Mouse (Mus musculus): ENCODE measurements around the gene Hectd2. TPM values are rescaled to one million over a fixed set of nuclear protein-coding genes. Genes with fewer than 3 reads are reported as not detected.

Hectd2 gene
- polyA plus RNA-seq, 1 experiment from 2014 or later: 1.4 TPM

DNA sequence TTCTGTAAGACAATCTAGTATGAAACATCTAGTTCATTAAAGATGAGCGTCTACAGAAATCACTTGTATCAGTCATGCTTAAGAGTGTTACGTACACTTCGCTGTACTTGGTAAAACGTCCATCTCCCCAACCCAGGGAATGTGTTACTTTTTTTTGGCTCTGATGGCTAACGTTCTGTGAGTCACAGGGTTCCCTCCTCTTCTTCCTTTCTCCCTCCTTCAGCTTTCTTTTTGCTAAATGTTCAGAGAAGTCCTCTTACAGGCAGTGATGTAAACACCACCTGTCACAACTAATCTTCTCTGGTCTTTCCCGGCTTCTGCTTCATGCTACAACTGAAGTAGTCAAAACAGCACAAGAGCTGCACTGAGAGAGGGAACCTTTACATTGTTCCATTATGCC is 20.7 kb downstream of the Hectd2 start:
- Histone ChIP-seq H3K9ac (ENCODE audit: low read length) (no peak overlapping the region), H3K4me2 (replicated peaks; ENCODE audit: low read depth) (no peak overlapping the region), H3K4me1 (replicated peaks; ENCODE audit: control insufficient read depth, insufficient read depth) (no peaks in the 10 kb centered on the region), H3K27me3 (ENCODE audit: control insufficient read depth, insufficient read depth, low read length) (no peaks in the 10 kb centered on the region), H3K4me3 (ENCODE audit: low read depth, low read length) (no peak overlapping the region), H3K36me3 (ENCODE audit: control insufficient read depth, insufficient read depth, low read length) (no peaks in the 10 kb centered on the region), H3K9me3 (ENCODE audit: control insufficient read depth, low read length) (no peaks in the 10 kb centered on the region), H3K27ac (replicated peaks) (no peak overlapping the region)
- DNase-seq (ENCODE audit: low spot score) (no peak), ATAC-seq (ENCODE audit: low FRiP score, low TSS enrichment) (no peak)
- no peak for TF ChIP-seq CTCF (IDR thresholded peaks at IDR 0.05; ENCODE audit: low read depth)
- TF ChIP-seq EP300 (optimal IDR thresholded peaks at IDR 0.05): no peak
- 78% methylated on average over 6 of the region's 6 CpGs for WGBS

DNA sequence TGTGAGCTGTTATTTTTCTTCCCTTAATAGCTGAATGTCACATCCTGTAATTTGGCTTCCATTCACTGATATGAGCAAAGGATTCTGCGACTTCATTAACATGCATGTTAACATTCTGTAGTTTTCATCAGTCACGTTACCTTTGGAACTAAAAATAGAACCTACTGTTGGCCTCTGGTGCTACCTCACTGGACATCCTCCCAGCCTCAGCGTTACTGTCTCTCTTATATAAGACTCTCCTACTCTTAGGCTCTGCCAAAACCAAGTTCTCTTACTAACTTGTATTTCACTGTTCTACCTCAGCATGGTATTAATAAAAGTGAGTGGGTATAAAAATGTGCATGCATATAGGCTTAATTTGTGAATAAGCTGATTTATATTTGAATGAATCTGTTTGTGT is 26.4 kb downstream of the Hectd2 start:
- no peaks in the 10 kb centered on the region for H3K4me1 ChIP-seq (replicated peaks; ENCODE audit: control insufficient read depth, insufficient read depth)
- H3K36me3 ChIP-seq (ENCODE audit: control insufficient read depth, insufficient read depth, low read length): no peaks in the 10 kb centered on the region
- no peak overlapping the region for H3K4me2 ChIP-seq (replicated peaks; ENCODE audit: low read depth)
- H3K9ac ChIP-seq (ENCODE audit: low read length): no peak overlapping the region
- H3K27me3 ChIP-seq (ENCODE audit: control insufficient read depth, insufficient read depth, low read length): no peaks in the 10 kb centered on the region
- no peak for TF ChIP-seq EP300 (optimal IDR thresholded peaks at IDR 0.05)
- TF ChIP-seq CTCF (IDR thresholded peaks at IDR 0.05; ENCODE audit: low read depth): no peak
- H3K9me3 ChIP-seq (ENCODE audit: control insufficient read depth, low read length): no peaks in the 10 kb centered on the region
- DNase-seq (ENCODE audit: low spot score) (no peak), ATAC-seq (ENCODE audit: low FRiP score, low TSS enrichment) (no peak)
- no peak overlapping the region for H3K4me3 ChIP-seq (ENCODE audit: low read depth, low read length)
- 59% methylated on average over 3 of the region's 3 CpGs for WGBS
- H3K27ac ChIP-seq (replicated peaks): no peak overlapping the region

DNA sequence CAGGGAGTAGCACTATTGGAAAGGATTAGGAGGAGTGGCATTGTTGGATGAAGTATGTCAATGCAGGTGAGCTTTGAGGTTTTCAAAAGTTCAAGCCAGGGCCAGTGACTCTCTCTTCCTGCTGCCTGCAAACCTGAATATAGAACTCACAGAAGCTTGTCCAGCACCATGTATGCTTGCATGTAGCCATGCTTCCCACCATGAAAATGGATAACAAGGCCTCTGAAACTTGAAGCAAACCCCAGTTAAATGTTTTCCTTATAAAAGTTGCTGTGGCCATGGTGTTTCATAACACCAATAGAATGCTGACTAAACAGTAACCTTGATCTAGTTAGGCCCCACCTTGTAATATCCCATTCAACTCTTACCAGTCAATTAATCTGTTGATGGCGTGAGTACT is 27.7 kb downstream of the Hectd2 start:
- TF ChIP-seq CTCF (IDR thresholded peaks at IDR 0.05; ENCODE audit: low read depth): no peak
- TF ChIP-seq EP300 (optimal IDR thresholded peaks at IDR 0.05): no peak
- Histone ChIP-seq H3K36me3 (ENCODE audit: control insufficient read depth, insufficient read depth, low read length) (no peaks in the 10 kb centered on the region), H3K9ac (ENCODE audit: low read length) (no peak overlapping the region), H3K27me3 (ENCODE audit: control insufficient read depth, insufficient read depth, low read length) (no peaks in the 10 kb centered on the region), H3K4me3 (ENCODE audit: low read depth, low read length) (no peak overlapping the region), H3K9me3 (ENCODE audit: control insufficient read depth, low read length) (no peaks in the 10 kb centered on the region), H3K4me1 (replicated peaks; ENCODE audit: control insufficient read depth, insufficient read depth) (no peaks in the 10 kb centered on the region), H3K4me2 (replicated peaks; ENCODE audit: low read depth) (no peak overlapping the region), H3K27ac (replicated peaks) (no peak overlapping the region)
- DNase-seq (ENCODE audit: low spot score): no peak
- 92% methylated on average over 1 of the region's 1 CpGs for WGBS
- no peak for ATAC-seq (ENCODE audit: low FRiP score, low TSS enrichment)

DNA sequence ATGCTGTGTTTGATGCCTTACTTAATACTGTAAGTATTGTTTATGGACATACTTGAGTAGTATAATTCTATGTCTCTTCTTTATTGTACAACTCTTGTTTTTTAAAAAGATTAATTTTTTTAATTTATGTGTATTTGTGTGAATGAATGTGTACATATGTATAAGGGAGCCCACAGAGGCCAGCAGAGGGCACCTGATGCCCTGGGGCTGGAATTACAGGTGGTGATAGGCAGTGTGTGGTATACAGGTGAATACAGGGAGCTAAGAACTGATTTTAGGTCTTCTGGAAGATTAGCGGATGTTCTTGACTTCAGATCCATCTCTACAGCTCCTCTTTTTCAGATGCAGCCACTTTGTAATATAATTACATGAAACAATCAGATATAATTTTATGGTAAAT is 31.1 kb downstream of the Hectd2 start:
- TF ChIP-seq CTCF (IDR thresholded peaks at IDR 0.05; ENCODE audit: low read depth) (peak; percentile 54), EP300 (optimal IDR thresholded peaks at IDR 0.05) (no peak)
- Histone ChIP-seq H3K4me1 (replicated peaks; ENCODE audit: control insufficient read depth, insufficient read depth) (no peaks in the 10 kb centered on the region), H3K9ac (ENCODE audit: low read length) (no peak overlapping the region), H3K9me3 (ENCODE audit: control insufficient read depth, low read length) (no peaks in the 10 kb centered on the region), H3K36me3 (ENCODE audit: control insufficient read depth, insufficient read depth, low read length) (peaks cover 3% of the 10 kb centered on the region; the same call in 1 of the 2 replicates), H3K4me3 (ENCODE audit: low read depth, low read length) (no peak overlapping the region), H3K27me3 (ENCODE audit: control insufficient read depth, insufficient read depth, low read length) (no peaks in the 10 kb centered on the region), H3K27ac (replicated peaks) (no peak overlapping the region), H3K4me2 (replicated peaks; ENCODE audit: low read depth) (no peak overlapping the region)
- DNase-seq (ENCODE audit: low spot score) (no peak), ATAC-seq (ENCODE audit: low FRiP score, low TSS enrichment) (no peak)
- WGBS: 91% methylated on average over 1 of the region's 1 CpGs

DNA sequence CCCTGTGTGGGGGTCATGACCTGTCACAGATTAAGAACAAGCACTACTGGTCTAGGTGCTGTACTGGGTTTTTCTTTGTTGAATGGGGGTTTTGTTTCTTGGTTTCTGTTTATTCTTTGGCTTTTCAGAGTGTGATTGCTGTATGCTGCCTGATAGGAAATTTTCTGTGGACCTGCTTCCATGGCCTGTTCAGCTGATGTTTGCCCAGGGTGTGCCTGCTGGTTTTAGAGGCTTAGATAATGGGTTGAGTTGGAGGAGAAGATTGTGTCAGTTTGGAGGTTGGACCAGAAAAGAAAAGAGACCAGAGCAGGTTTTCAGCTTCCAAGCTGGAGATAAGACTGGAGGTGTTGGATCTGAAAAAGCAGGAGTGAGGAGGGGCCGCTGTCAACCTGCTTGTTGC is 40.0 kb downstream of the Hectd2 start:
- peak; percentile 60 for DNase-seq (ENCODE audit: low spot score)
- no peak overlapping the region for H3K4me3 ChIP-seq (ENCODE audit: low read depth, low read length)
- peak; percentile 89 for ATAC-seq (ENCODE audit: low FRiP score, low TSS enrichment)
- 52% methylated on average over 1 of the region's 1 CpGs for WGBS
- no peaks in the 10 kb centered on the region for H3K27me3 ChIP-seq (ENCODE audit: control insufficient read depth, insufficient read depth, low read length)
- H3K9ac ChIP-seq (ENCODE audit: low read length): no peak overlapping the region
- no peaks in the 10 kb centered on the region for H3K4me1 ChIP-seq (replicated peaks; ENCODE audit: control insufficient read depth, insufficient read depth)
- H3K4me2 ChIP-seq (replicated peaks; ENCODE audit: low read depth): no peak overlapping the region
- TF ChIP-seq CTCF (IDR thresholded peaks at IDR 0.05; ENCODE audit: low read depth) (no peak), EP300 (optimal IDR thresholded peaks at IDR 0.05) (no peak)
- no peak overlapping the region for H3K27ac ChIP-seq (replicated peaks)
- no peaks in the 10 kb centered on the region for H3K9me3 ChIP-seq (ENCODE audit: control insufficient read depth, low read length)
- peaks cover under 1% of the 10 kb centered on the region; the same call in 1 of the 2 replicates for H3K36me3 ChIP-seq (ENCODE audit: control insufficient read depth, insufficient read depth, low read length)

DNA sequence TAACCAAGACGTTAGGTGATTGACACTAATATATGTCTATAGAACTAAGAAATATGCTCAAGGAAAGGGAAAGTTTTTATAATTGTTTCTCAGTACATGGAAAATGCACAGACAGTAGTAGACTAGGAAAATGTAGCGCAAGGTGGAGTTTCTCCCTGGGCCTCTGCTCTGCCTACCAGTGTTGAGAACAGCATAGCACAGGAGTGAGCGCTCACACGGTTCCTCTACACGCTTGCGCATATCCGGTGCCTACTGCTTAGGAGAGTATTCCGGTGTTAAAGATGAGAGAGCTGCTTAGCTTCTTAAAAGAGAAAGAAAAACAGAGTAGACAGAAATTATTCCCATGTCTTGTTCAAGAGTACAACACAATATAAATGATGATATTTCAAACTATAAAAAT is 47.4 kb downstream of the Hectd2 start:
- Histone ChIP-seq H3K36me3 (ENCODE audit: control insufficient read depth, insufficient read depth, low read length) (no peaks in the 10 kb centered on the region), H3K4me2 (replicated peaks; ENCODE audit: low read depth) (no peak overlapping the region), H3K4me3 (ENCODE audit: low read depth, low read length) (no peak overlapping the region), H3K27ac (replicated peaks) (no peak overlapping the region), H3K27me3 (ENCODE audit: control insufficient read depth, insufficient read depth, low read length) (no peaks in the 10 kb centered on the region), H3K9ac (ENCODE audit: low read length) (no peak overlapping the region), H3K9me3 (ENCODE audit: control insufficient read depth, low read length) (no peaks in the 10 kb centered on the region), H3K4me1 (replicated peaks; ENCODE audit: control insufficient read depth, insufficient read depth) (no peaks in the 10 kb centered on the region)
- WGBS: 95% methylated on average over 8 of the region's 8 CpGs
- ATAC-seq (ENCODE audit: low FRiP score, low TSS enrichment) (no peak), DNase-seq (ENCODE audit: low spot score) (no peak)
- TF ChIP-seq EP300 (optimal IDR thresholded peaks at IDR 0.05) (no peak), CTCF (IDR thresholded peaks at IDR 0.05; ENCODE audit: low read depth) (no peak)

All from stomach, postnatal 0 days (tissue).